Mouse (Mus musculus) kidney, adult 8-10 months (tissue): ENCODE results near the gene Gas2l2.

Experiments used
- DNase-seq, 2 experiments: peaks; one replicate each; pipeline ENCODE4 v3.0.0; 2022

Gas2l2 gene

GRCm38 (mm10) chr11:83429355-83429754 lies at the start of gene Gas2l2:
Gas2l2 (minus strand) TSS chr11:83429455.
- DNase-seq: no peak

- peak; percentile 45 to 61 for DNase-seq
Observed at GRCm38 (mm10) chr11:83473235-83474016, 44.2 kb upstream of the Gas2l2 start.

- DNase-seq: peak; percentile 98
Observed at GRCm38 (mm10) chr11:83472324-83473234, 43.3 kb upstream of the Gas2l2 start, which contains the start of gene Taf15. Taf15 (plus strand) TSS chr11:83473086.

- no peak for DNase-seq
Observed at GRCm38 (mm10) chr11:83471766-83472165, 42.5 kb upstream of the Gas2l2 start.

- DNase-seq: no peak
Observed at GRCm38 (mm10) chr11:83468765-83469164, 39.5 kb upstream of the Gas2l2 start.

- peak; percentile 73 to 81 for DNase-seq
Observed at GRCm38 (mm10) chr11:83467120-83467652, 37.9 kb upstream of the Gas2l2 start.

DNA sequence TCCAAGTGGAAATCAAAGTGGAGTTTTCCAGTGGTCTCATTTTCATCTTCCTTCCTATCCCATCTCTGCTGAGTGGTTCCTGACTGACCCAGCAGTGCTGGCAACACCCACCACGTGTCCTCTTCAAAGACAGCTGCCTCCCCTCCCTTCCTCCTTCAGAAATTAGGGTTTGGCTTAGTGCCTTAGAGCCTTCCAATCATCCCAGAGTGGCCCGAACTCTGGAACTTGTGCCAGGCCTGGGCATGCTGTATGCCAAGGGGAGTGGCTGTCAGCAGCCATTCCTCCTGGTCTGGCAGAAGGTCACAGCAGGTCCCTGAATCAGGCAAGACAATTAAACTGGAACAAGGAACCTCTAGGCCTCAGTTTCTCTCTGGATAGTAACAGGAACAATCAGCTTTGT lies 36.7 kb upstream of the Gas2l2 start:
- DNase-seq: peak; percentile 60 to 67

DNA sequence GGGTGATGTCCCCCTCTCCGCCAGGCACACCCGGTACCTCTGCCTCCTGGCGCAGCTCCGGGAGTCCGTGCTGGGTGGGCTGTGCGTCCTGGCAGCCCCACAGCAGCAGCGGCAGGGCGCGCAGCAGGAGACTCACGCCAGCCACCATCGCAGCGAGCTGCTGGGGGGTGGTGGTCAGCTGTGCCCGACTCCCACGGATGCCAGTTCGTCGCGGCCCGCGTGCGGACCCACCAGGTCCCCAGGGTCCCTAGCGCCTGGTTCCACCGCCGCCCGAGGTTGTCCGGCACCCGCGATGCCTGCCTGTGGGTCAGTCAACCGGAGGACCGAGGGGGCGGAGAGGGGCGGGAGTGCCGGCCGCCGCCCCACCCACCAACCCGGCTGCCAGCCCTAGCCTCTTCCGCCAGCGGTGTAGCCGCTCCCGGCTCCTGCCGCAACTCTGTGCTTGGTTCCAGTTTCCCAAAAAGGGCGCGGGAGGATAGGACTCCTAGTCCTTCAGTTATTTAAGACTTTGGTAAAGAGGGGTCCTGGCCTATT lies 33.5 kb upstream of the Gas2l2 start, which contains the start of gene Mmp28:
Gene Mmp28 (minus strand): TSS at position 361 of the 534 bp plus-strand sequence.
- DNase-seq: peak; percentile 60 to 71

DNA sequence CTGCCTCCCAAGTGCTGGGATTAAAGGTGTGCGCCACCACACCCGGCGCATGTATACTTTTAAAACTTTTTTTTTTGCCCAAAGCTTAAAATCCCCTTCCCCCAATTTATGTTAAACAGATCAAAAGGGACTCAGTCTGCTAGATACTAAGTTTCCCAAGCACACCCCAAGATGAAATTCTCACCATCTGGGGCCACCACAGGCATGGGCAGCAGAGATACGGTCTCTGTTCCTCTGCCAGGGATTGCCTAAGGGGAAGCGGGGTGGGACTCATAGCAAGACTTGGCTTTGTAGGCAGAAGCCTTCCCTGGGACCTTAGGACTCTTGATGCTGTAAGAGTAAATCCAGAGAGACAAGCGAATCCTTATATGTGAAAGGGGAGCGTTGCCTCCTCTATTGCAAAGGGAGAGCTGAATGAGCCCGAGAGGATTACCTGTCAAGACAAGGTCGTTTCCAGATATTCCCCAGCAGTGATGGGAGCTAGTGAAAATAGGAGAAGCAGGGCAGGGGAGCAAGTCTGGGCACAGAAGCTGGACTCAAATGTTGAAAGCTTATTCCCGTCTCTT lies 32.3 kb upstream of the Gas2l2 start:
- DNase-seq: no peak

DNA sequence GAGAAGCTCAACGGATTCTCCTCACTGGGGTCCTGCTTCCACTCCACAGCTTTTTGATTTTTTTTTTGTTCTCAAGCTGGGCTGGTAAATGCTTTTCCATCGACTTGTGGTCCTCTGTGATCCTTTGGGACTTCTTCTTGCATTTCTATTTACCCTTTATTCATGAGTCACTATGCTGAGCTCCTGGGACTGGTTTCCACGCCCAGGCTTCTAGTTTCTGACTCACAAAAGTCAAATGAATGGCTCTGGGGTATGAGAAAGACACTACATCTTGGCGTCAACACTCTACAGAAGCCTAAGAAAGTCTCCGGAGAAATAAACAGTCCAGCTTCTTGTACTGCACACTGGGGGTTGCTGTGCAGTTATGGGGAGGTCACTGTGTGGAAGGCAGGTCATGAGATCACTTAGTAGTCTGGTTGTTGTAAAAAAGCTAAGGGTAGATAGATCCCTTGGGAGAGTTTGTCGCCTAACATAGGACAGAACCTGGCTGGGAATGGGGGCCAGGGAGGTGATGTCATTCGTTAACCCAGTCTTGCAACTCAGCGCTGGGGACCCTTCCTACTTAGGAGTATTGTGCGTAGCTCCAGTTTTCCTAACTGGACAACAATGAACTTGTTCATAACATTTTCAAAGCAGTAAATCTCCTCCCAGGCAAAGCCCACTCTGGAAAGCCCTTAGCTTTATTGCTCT lies 28.8 kb upstream of the Gas2l2 start:
- no peak for DNase-seq

DNA sequence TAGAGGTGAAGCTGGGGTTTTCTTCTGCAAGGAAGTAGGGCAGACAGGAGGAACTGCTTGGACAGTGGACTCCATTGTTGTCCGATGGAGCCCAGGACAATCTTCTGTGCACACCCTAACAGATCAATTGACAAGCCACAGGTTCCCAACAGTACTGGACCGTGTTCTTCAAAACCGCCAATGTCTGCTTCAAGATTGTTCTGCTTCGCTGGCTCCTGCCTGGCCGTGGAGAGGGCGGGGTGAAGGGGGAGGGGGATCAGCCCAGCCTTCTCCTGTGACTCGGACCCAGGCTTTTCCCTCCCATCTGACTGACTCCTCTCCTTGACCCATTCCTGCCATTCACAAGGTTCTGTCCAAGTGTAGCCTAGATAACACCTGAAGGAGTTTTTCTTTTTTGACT lies 28.0 kb upstream of the Gas2l2 start:
- DNase-seq: no peak

DNA sequence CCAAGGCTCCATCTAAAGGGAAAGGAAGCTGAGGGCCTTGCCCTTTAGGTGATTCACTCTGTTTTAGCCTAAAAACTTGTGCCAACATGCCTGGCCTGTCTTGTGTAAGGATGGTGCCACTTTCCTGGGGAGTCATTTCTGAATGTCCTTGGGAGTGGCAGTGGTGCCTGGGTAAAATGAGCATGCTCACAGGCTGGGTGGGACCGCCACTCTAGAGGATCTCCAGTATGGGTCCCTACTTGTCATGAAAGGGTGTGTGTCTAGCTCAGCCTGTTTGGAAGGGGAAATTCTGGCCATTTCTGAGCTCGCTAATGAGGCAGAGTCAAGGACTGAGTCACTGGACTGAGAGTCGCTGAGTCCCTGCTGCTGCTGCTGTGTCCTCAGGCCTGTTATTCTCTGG lies 26.4 kb upstream of the Gas2l2 start:
- DNase-seq: no peak

GRCm38 (mm10) chr11:83454548-83454947 lies 25.3 kb upstream of the Gas2l2 start:
- peak in 1 of 2 experiments; percentile 28 for DNase-seq

- no peak for DNase-seq
Observed at GRCm38 (mm10) chr11:83451281-83451680, 22.0 kb upstream of the Gas2l2 start.

- no peak for DNase-seq
Observed at GRCm38 (mm10) chr11:83450550-83450949, 21.3 kb upstream of the Gas2l2 start.

DNA sequence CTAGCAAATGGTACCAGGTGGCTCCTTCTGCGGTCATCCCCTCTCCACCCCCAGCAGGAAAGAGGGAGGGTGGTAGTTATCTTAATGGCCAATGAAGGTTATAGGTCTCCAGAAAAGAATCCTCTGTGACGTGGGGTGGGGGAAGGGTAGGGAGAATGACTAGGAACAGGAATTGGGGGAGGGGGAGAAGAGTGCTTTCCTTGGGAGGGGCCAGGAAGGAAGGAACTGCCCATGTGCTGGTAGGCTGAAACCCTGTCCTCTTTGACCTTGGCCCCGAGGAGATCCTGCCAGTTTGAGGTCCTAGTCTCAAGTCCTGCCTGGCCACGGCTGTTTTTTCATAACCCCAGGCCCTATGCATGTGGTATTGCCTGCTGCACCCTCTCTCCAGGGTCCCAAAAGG lies 20.0 kb upstream of the Gas2l2 start:
- DNase-seq: no peak

GRCm38 (mm10) chr11:83448927-83449236 lies 19.6 kb upstream of the Gas2l2 start:
- no peak for DNase-seq

DNA sequence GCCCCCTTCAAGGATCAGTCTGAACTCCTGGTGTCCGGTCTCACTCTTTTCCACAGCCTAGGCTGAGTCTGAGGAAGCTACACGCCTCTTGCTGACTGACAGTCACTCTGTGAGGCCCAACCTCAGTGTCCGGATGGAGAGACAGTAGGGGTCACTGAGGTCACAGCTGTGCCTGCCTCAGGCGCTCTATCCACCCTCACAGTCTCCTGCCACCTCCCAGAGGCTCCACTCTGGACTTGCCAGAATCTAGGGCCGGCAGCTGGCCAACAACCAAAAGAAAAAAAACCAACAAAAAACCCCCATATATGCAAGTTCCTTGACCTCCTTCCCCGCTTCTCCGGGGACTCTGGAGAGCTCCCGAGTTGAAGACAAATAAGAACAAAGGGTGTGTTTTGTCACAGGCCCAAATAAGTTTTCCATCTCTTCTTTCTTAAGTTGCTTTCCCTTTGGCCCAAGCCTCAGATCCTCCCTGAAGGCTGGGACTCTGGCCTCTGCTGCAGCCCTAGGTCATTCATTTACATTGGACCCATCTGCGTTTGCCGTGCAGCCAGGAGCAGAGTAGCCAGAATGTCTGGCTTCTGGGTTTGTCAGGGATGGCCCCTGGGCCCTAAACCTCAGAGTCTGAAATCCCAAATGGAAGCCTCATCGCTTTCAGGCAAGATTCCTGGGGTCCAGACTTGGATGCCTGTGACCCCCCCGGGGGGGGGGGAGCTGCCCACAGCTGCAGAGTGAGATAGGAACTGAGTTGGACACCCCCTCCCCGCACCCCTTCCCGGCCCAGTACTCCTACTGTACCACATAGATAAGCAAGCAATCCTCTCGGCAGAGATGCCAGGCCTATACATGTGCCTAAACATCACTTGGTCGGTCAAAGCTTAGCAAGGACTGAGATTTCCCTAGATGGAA lies 19.0 kb upstream of the Gas2l2 start:
- peak in 1 of 2 experiments; percentile 35 for DNase-seq

GRCm38 (mm10) chr11:83447612-83448011 lies 18.4 kb upstream of the Gas2l2 start:
- DNase-seq: no peak

GRCm38 (mm10) chr11:83445001-83445400 lies 15.7 kb upstream of the Gas2l2 start:
- DNase-seq: no peak

DNA sequence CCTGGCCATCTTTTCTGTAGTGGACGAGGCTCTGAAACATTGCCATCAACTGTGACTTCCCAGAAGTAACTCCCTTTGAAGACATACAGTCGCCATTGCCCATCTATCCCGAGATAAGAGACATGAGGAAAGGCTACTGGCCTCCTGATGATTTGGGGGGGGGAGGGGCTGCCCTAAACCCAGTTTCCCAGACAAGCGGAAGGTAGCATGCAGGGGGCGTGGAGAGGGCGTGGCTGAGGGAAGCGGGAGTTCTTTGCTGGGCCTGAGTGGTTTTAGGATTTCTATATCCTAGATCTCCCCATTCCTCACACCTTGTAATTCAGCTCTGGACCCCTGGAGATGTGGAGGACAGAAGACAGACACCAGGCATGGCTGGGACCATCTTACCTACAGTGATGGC lies 14.6 kb upstream of the Gas2l2 start:
- DNase-seq: no peak
